Mouse (Mus musculus): ENCODE measurements around the gene Cpeb3. TPM values are rescaled to one million over a fixed set of nuclear protein-coding genes. Genes with fewer than 3 reads are reported as not detected.
"Not testable (repeated sequence)": the region's sequence is repeated elsewhere in the genome, so short reads cannot be mapped to it uniquely, and the experiment has no call there.

The Cpeb3 gene
- total RNA-seq, 2 experiments from 2014 or later = 76.3 to 81.7 TPM

DNA sequence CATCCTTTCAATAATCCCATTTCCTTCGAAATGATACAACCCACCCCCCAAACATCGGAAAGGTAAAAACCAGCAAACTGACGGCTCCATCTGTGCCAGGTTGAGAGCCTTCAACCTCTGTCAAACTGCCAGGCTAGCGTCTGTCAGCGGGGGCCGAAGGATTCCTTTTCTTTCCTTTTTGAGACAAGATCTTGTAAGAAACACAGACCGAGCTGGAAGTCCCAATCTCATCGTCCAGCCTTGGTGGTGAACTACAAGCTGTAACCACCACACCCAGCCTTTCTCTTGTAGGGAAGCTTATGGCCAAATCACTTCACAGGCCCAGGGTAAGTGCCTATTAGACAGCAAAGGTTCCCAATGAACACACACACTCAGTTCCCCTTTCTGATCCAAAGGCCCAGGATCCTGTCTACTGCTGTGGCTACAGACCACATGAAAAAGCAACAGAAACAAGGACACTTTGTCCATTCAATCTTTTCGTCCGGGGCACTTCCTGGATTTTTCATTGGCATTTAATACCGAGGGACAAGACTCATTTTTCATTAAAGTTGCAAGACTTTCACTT, 35.8 kb downstream of the Cpeb3 start:
- DNase-seq (ENCODE audit: low spot score) = no peak
- intact Hi-C loops (cut with DNase I) = loop anchor here (2.0 kb wide), 1 partner anchor 94 kb away; no protein-coding TSS in a partner anchor

- no peak for DNase-seq (ENCODE audit: low spot score)
- intact Hi-C loops (cut with DNase I) = loop anchor here (2.0 kb wide), 1 partner anchor 93 kb away; no protein-coding TSS in a partner anchor
Observed at GRCm38 (mm10) chr19:37172096-37172495, 36.3 kb downstream of the Cpeb3 start.

- DNase-seq (ENCODE audit: low spot score) = no peak
- intact Hi-C loops (cut with DNase I) = no loop called here
Observed at GRCm38 (mm10) chr19:37156770-37157336, 51.5 kb downstream of the Cpeb3 start.

- DNase-seq (ENCODE audit: low spot score) = no peak
- intact Hi-C loops (cut with DNase I) = no loop called here
Observed at GRCm38 (mm10) chr19:37156040-37156439, 52.4 kb downstream of the Cpeb3 start.

DNA sequence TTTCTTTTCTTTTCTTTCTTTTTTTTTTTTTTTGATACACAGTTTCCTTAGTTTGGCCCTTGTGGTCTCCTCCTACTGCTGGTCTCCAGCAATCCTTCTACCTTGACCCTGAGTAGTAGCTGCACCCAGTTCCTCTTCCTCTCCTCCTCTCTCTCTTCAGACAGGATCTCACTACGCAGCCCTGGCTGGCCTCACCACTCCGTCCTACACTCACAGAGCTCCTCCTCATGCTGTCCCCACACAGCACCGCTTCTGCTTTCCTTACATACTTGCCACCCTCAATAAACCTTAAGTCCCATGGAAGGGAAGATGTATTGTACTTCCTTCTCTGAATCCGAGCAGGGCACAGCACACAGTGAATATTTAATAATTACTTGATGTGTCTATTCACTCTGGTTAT, 61.3 kb downstream of the Cpeb3 start:
- DNase-seq (ENCODE audit: low spot score) = no peak
- intact Hi-C loops (cut with DNase I) = no loop called here

DNA sequence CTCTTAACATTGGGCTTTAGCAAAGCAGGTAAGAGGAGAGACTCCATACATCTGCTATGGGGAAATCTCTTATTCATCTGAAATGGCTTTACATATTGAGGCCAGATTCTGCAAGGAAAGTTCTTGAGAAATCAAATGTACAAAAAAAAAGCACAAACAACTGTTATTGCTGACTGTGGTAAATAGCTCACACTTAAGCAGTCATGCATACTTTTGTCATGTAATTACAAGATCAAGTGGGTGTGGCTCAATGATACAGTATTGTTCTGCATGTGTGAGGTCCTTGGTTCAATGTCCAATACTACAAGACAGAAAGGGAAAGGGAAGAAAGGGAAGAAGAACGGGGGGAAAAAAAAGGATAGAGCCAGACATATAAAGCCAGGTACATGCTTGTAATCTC, 62.6 kb downstream of the Cpeb3 start:
- no peak for DNase-seq (ENCODE audit: low spot score)
- intact Hi-C loops (cut with DNase I) = no loop called here

DNA sequence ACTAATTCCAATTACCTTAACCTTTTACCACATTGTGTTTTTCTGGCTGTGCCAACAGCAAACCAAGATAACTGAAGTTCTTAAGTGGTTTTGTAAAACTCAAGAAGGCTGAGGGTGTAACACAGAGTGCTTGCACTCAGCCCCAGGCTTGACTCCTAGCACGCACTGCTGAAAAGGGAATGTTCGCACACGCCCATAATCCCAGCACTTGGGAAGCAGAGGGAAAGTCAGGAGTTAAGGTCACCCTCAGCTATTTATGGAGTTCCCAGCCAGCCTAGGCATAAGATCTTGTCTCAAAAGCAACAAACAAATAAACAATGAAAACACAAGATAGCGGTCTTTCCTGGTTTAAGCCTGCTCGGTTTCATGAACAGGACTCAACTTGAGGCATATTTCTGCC, 63.0 kb downstream of the Cpeb3 start:
- intact Hi-C loops (cut with DNase I) = no loop called here

GRCm38 (mm10) chr19:37141623-37142022, 66.8 kb downstream of the Cpeb3 start:
- DNase-seq (ENCODE audit: low spot score) = no peak
- intact Hi-C loops (cut with DNase I) = no loop called here

More for the DNA sequence above, 63.0 kb downstream of the Cpeb3 start:
- DNase-seq (ENCODE audit: low spot score) = no peak

GRCm38 (mm10) chr19:37137133-37137532, 71.3 kb downstream of the Cpeb3 start:
- no peak for DNase-seq (ENCODE audit: low spot score)
- intact Hi-C loops (cut with DNase I) = no loop called here

GRCm38 (mm10) chr19:37135459-37135858, 72.9 kb downstream of the Cpeb3 start:
- intact Hi-C loops (cut with DNase I); DNase-seq (ENCODE audit: low spot score): not testable (repeated sequence)

DNA sequence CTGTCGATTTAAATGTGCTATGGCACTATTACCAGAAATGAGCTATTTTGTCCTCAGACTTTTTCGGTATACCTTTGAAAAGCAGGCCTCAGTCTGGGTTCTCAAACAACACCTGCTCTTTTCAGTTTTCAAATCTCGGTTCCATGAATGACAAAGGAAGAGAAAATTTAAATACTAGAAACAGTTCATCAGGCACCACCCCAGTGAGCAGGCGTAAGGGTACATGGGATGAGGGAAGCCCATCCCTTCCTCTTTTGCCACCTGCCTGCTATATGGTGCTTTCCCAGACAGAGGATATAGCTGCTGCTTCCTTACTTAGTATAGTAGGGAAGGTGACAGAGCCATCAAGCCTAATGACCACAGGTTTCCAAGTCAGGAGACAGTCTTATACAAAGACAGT, 74.7 kb downstream of the Cpeb3 start:
- intact Hi-C loops (cut with DNase I) = loop anchor here (5.0 kb wide), 1 partner anchor 56 kb away; no protein-coding TSS in a partner anchor
- no peak for DNase-seq (ENCODE audit: low spot score)

DNA sequence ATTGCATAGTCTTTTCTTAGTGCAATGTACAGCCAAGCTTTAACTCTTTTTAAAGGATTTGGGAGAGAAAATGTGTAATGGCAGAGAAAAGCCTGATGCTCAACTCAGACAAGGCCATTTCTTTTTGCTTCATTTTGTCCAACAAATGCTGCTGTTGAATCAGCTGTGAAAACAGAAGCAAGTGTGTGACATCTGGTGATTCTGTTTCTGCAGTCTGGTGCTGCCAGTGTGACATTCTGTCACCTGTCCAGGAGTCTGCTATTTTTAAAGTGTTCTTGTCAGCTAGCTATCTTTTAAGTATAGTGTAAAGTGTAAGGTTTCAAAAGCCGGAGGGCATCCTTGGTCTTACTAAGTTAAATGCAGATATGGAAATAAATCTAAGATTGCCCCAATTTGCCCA, 76.7 kb downstream of the Cpeb3 start:
- intact Hi-C loops (cut with DNase I) = loop anchor here (5.0 kb wide), 1 partner anchor 54 kb away; no protein-coding TSS in a partner anchor
- DNase-seq (ENCODE audit: low spot score) = no peak

DNA sequence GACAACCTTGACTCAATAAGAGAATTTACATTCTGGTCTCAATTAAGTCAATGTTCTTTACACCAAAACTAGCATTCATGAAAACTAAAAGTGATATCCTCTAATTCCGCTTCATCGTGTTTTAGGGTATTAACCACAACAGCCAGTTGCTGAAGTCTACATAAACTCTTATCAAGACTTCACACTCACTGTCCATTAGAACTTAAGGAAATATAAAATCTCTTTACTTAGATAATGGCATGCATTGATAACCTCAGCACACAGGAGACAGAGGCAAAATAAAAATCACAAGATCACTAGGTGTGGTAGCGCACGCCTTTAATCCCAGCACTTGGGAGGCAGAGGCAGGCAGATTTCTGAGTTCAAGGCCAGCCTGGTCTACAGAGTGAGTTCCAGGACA, 79.9 kb downstream of the Cpeb3 start:
- intact Hi-C loops (cut with DNase I) = no loop called here
- no peak for DNase-seq (ENCODE audit: low spot score)

- no peak for DNase-seq (ENCODE audit: low spot score)
- intact Hi-C loops (cut with DNase I) = no loop called here
Observed at GRCm38 (mm10) chr19:37127018-37127567, 81.3 kb downstream of the Cpeb3 start.

DNA sequence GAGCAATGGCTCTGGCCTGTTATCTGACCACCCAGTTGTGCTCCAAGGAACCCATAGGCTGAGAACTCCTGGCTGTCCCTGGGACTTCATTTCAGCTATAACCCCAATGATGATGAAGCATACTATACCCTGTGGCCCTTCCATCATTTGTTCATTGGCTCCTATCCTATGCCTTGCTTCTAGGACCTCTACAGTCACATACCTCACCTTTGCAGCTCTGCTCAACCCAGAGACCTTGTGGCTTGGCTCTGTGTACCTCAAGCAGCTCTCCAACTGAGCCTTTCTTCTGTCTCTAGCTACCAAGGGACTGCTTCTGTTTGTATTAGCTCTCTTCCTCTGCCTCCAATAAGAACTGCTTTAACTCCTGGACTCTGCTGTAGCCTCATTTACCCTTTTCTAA, 83.4 kb downstream of the Cpeb3 start:
- no peak for DNase-seq (ENCODE audit: low spot score)
- intact Hi-C loops (cut with DNase I) = no loop called here

DNA sequence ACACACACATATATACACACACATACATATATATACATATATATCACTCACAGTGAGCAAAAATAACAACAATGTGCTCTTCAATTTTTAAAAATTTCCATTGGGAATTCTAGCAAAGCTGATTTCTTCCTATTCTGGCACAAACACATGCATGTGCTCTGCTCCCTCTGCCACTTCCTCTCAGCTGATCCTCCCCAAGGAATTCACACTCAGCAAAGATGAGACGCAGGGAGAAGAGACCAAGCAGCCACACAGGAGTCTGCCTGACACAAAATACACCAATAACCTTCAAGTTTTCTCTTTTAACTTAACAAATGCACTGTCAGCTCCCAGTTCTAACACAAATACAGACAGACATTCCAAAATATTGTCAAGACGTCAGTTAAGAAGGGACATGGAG, 89.1 kb downstream of the Cpeb3 start:
- DNase-seq (ENCODE audit: low spot score) = no peak
- intact Hi-C loops (cut with DNase I) = no loop called here

- no peak for DNase-seq (ENCODE audit: low spot score)
- intact Hi-C loops (cut with DNase I) = no loop called here
Observed at GRCm38 (mm10) chr19:37115824-37116223, 92.6 kb downstream of the Cpeb3 start.

- DNase-seq (ENCODE audit: low spot score) = no peak
- intact Hi-C loops (cut with DNase I) = no loop called here
Observed at GRCm38 (mm10) chr19:37115374-37115773, 93.0 kb downstream of the Cpeb3 start.

DNA sequence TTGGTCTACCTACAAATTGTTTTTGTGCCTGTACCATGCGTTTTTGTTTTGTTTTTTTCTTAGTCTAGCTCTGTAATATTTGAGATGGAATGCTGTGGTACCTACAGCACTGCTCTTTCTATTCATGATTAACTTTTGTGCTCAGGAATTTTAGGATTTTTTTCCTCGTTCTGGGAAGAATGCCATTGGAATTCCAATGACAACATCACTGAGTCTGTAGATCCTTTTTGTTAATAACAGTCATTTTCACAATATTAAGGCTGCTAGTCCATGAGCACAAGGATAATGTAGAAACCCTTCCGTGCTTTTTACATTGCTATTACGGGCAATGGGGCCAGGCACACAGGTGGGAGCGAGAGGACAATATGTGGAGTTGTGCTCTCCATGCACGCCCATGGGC, 96.6 kb downstream of the Cpeb3 start:
- intact Hi-C loops (cut with DNase I) = no loop called here
- no peak for DNase-seq (ENCODE audit: low spot score)

GRCm38 (mm10) chr19:37110494-37110893, 97.9 kb downstream of the Cpeb3 start:
- no peak for DNase-seq (ENCODE audit: low spot score)
- intact Hi-C loops (cut with DNase I) = no loop called here

- intact Hi-C loops (cut with DNase I) = no loop called here
Observed at GRCm38 (mm10) chr19:37109853-37110252, 98.5 kb downstream of the Cpeb3 start.

GRCm38 (mm10) chr19:37100689-37101088, 107.7 kb downstream of the Cpeb3 start:
- no peak for DNase-seq (ENCODE audit: low spot score)
- intact Hi-C loops (cut with DNase I) = no loop called here

More at GRCm38 (mm10) chr19:37109853-37110252, 98.5 kb downstream of the Cpeb3 start:
- DNase-seq (ENCODE audit: low spot score) = no peak

All from heart, postnatal 25 days (tissue).